Mouse (Mus musculus) heart, adult 8-10 months (tissue): ENCODE measurements around the gene Zfhx2. TPM values are rescaled to one million over a fixed set of nuclear protein-coding genes. Genes with fewer than 3 reads are reported as not detected.
A peak's percentile ranks its signal among the peaks of the same experiment; 100 is the strongest.

Experiments
- DNase-seq: peaks from one replicate; pipeline ENCODE4 v3.0.0; 2022; ENCODE audit warnings: low spot score
- total RNA-seq, 4 experiments: library from RNA; stranded (reverse); gene quantifications; 2 replicates each; pipeline ENCODE4 v1.2.4; 2022

The Zfhx2 gene
- total RNA-seq, 4 experiments from 2014 or later, result 4.8 to 5.6 (median 4.9) TPM

DNA sequence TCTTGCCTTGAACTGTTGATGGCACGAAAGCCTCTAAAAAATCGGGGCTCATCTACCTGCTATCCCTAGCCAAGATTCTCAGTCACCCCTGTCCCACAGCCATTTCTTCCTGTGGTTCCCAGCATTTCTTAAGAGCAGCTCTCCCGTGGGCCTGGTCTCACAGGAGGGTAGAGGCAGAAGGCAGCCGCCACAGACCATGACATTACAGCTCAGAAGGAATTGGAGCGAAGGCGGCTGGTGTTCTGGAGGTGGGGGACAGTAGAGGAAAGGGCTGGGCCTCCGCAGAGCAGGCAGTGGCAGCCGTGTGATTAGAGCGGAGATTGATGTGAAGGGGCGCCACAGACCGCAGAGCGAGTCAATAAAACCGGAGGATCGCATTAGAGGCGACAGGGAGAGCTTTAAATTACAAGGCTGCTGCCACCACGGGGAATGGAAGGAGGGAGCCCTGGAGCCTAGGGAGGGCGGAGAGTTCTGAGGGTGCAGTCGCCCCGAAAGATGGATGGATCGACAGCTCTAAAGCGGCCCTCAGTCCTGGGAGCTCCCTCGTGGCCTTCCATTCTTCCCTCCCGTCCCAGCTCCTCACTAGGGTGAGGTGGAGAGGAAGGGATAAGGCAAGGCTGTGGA lies 13.6 kb downstream of the Zfhx2 start:
- no peak for DNase-seq

DNA sequence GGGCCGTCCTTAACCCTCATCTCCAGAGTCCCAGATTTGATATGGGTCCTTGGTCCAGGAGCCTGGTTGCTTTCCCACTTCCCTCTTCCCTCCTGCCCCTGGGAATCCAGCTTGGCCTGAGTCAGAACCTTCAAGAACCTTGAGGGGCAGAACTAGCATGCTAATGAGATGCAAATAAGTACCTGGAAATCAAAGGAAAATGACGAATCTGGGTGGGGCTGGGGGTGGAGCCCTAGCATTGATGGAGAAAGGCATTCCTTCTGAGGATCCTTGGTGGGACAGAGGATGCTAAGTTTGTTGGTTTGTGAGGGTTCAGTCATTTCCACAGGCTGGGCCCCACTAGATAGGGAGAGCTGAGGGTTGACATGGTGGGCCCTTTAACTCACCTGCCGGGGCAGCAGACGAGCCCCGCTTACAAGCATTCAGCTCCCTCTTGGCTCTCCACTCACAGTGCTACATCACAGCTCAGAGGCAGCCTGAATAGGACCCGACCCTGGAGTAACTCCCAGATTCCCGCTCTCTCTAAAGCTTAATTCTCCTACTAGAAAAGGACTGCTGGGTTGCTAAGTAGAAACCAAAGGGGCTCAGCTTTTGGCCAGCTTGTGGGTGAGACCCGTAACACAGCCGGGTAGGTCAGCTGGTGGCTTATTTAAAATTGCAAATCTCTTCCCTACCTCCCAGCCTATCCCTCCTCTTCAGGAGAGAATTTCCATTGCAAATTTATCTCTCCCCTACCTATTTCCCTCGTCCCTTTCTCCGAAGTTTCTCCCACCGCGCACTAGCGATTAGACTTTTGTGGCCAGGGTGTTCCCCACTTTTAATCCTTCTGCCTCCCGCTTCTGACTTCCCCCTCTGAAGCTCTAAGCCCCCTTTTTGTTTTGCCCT lies 14.4 kb downstream of the Zfhx2 start:
- DNase-seq, result no peak

DNA sequence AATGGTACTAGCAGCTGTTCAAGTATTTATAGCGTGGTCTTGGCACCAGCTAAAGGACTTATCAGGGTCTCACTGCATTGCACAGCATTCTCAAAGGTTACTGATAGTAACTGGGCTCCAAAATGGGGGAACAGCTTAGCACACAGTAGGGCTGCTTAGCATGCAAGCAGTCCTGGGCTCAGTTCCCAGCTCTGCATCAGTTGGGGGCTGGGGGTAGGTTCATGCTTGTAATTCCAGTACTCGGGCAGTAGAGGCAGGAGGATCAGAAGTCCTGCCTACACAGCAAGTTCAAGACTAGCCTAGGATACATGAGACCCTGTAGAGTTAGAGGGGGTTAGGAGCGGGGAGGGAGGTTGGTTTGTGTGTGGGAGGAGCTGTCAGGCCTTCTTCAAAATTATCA lies 15.2 kb downstream of the Zfhx2 start:
- DNase-seq, result no peak

DNA sequence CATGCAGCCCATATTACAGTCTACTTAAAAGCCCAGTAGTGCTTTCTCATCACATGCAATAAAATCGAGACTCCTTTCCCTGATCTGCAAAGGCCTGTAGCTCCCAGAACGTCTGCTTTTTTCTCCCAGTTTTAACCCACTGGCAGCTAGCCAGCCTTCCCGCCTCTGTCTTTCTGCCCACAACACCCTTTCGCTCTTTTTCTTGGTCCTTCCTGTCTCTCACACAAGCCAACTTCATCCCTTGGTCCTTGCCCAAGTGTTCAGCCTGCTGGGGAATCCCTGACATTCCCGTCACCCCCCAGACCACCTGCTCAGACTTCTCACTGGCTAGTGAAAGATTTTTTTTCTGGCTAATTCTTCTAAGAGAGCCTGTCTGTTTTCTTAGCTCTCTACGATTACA lies 15.9 kb downstream of the Zfhx2 start:
- no peak for DNase-seq

DNA sequence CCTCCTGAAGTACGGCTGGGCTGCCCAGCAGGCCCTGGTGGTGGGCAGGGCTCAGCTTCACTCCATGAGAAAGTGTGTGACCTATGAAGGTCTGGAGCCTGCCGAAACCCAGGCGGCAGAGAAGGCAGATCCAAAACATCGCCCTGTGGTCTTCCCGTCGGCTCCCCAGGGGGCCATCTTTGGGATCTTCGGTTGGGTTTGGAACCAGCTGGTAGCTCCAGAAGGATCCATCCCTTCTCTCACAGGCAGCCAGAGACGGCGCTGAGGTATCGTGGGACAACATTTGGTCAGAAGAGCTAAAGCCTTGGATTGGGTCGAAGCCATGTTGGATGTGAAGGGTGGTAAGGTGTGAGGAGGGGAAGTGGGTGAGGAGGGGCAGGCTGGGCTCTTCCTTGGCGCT lies 17.7 kb downstream of the Zfhx2 start:
- DNase-seq, result no peak

DNA sequence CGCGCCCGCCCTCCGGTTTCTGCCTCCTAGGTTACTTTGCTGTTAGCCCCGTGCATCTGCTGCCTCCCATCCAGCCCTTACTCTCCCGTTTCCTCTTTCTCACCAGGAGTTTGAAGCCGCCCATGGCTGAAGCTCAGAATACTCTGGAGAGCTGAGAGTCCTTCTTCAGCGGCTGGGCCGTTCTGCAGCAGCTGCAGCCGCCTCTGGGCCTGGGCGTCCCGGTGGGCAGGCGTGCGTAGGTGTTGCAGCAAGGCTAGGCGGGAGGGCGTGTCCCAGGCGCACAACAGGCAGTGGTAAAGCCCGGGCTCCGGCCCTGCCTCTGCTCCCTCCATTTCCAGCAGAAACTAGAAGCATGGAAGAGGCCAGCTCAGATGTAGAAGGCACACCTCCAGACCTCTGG lies 20.4 kb downstream of the Zfhx2 start:
- no peak for DNase-seq

DNA sequence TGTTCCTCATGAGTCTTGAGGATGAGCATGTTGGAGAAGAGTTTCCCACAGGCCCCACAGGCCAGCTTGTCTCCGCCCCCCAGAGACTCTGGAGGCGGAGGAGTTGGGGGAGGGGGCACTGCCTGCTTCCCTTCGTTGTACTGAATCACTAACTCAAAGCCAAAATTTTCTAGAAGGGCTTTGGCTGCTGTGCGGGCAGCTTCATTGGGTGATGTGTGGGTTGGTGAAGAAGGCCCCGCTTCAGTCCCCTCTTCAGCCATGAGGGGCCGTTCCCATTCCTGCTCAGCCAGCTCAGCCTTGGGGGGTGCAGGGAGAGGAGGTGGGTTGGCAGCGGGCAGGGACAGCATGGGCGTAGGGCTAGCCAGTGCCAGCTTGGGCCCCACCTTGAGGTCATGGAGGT lies 26.1 kb downstream of the Zfhx2 start:
- DNase-seq, result no peak

DNA sequence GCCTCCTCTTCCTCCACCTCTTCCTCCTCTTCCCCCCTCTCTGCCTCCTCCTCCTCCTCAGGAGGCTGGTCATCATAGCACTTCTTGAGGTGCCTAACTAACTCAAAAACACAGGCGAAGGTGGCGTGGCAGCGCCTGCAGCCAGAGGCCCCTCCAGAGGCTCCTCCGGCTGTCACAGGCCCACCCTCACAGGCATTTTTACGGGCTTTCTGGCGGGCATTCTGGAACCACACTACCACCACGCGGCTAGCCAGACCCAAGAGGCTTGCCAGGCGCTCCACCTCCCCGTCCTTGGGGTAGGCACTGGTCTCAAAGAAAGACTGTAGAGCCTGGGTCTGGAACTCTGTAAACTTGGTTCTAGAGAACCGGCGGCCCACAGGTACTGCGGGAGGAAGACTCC lies 26.7 kb downstream of the Zfhx2 start:
- no peak for DNase-seq

DNA sequence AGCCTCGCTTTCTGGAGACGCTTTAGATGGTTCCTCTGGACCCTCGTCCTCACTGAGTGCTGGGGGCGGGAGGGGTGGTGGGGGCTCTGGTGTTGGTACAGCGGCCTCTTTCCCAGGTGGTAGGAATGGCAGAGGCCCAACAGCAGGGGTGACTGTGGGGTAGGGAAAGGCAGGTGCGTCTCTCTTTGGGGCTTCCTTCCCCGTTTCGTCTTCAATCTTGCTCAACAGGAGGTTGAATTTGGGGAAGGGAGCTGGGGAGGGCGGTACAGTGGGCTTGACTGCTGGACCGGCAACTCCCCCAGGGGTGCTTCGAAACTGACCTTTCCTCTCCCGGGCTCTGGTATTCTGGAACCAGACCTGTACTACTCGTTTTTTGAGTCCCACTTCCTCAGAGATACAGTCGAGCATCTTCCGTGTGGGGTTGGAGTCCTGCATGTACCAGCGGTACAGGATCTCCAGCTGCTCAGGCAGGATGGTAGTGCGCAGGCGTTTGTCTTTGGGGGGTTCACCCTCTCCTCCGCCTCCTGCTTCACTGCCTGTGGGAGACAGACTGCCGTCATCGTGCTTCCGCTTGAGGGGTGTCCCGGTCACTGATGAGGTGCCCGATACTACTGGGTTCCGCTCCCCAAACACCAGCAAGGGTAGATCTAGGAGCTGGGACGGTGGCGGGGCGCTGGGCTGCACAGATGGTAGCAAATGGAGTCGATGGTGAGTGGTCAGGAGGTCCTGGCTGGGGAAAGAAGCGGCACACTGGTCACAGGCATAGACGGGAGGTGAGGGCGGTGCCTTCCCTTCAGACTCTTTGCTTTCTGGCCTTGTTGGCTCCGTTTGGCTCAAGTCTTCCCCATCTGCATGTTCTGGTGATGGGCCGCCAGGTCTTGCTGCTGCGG lies 27.4 kb downstream of the Zfhx2 start:
- DNase-seq, result no peak

DNA sequence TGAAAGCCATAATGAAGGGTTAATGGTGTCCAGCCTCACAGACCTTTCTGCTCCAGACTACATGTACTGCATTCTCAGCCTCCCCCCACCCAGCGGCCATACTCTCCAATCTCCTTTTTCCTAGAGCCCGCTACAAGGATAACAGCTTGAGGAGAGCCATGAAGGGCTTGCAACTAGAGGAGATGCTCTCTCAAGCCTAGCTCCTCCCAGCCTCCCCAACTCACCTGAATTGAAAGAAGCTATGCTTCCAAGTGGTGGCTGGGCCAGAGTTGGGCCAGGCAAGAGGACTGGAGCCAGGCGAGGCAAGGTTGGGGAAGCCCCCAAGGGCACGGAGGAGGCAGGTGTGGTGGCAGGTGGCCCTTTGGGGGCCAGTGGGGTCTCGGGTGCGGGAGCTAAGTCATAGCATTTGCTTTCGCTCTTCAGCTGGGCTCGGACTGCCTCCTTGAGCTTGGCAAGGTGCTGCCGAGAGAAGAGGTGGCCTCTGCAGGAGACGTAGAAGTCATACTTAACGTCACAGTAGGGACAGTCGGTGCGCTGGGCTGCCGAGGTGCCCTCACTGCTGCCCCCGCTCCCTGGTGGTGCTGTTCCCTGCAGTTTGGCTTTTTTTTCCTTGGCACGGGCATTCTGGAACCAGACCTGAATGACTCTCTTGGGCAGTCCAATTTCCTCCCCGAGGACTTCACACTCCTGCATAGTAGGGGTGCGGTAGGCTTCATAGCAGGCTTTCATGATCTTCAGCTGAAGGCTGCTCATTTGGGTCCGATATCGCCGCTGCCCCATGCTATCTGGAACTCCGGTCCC lies 28.3 kb downstream of the Zfhx2 start:
- DNase-seq, result no peak

DNA sequence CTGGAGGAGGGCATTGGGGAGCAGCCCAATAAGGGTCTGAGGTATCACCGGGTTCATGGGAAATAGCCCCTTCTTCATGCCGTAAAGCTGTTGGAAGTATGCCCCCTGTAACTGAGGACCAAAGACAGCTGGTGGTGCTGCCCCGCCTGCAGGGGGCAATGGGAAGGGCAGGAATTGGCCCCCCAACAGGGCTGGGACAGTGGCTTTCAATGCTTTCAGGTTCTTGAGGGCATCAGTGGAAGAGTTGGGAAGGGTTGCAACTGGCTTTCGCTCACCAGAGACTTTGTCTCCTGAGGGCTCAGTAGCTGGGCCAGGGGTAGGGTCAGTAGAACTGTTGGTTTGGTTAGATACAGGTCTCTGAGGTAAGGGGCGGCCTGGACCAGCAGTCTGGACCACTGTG lies 29.0 kb downstream of the Zfhx2 start:
- no peak for DNase-seq

DNA sequence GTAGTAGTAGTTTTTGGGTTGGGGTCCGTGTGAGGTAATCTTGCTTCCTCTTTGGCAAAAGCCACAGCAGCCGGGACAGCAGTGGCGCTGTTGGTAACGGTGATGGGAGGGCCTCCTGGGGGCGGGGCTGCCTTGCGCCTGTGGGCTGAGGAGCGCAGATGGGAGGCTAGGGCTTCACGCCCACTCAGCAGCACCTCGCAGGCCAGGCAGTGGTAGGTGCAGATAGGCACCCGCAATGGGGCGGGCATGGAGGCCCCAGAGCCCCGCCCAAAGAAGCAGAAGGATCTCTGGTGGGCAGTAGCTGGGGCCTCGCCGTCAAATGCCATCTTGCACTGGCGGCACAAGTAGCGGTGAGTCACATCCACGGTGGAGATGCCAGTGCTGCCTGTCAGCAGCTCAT lies 29.5 kb downstream of the Zfhx2 start:
- no peak for DNase-seq

DNA sequence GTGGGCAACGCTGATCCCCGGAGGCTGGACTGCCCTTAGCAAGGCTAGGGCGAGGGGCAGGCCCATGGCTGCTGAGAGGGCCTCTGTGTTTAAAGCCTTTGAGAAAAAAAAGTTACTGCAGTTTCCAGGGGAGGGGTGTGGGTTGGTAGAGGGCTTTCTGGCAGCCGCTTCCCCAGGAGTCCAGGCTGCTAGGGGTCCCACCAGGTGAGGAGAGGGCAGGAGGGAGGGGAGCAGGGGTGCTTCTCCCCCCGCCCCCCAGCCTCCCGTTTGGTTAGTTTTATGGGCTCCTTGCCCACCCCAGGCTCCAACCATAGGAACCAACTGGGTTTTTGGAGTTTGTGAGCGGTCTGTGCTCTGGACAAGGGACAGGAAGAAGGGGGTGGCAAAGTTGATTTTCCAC lies 30.3 kb downstream of the Zfhx2 start:
- DNase-seq, result no peak

DNA sequence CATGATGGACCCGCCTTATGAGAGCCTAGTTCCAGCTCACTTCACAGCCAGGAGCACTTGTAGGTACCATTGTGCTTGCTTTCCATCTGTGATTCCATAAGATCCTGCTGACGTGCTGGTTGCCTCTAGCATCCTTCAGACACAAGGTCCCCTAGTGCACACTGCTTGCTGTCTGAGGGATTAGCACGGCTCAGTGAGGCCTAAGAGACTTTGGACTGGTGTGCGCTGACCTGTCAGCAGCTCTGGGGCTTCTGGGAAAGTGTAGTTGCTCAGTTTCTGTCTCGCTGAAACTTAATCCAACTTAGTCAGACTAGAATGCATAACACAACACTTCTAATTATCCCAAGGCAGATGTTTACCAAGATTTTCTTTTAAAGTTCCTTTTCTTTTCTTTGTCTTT lies 32.2 kb downstream of the Zfhx2 start:
- no peak for DNase-seq

DNA sequence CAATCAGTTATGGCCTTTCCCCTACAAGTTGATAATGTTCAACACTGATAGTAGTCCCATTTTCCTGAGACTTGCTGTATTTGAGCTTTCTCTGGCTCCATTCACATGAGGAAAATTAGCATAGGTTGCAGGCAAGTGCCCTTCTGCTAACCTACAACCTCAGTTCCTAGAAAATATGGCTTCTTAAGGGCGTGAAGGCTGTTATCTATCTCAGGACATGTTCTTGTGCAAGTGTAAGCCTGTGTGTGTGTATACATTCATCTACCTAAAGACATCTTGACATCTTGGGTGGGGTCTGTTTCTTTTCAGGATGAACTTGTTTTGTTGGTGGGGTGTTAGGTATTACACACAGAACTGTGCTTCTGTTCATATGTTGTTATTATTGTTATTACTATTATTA lies 33.1 kb downstream of the Zfhx2 start:
- DNase-seq, result no peak

DNA sequence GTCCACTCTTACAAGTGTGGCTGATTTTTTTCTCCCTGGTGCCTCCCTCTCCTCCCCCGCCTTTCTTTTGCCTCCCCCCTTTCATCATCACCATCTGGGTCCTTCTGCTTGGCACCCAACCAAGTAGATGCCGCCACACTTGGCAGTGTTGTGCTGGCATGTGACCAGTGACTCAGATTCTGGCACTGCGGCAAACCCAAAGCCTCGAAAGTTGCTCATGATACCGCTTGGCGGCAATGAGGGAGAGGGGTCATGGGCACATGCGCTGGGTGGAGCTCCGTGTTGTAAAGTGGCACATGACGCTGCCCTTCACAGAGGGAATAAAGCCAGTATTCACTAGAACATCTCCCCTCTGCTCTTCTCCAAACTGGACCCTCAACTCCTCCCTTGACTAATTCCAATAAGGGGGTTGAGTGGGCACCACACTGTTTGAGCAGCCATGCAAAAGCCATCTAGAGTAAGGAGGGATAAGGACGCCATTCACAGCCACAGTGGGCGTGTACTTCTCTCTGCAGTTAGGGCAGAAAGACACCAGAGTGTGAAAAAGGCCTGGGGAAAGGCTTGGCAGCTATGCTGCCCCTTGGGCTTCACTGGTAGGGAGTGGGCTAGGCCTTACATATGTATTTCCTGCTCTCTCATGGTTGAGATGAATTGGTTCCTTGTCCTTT lies 36.8 kb downstream of the Zfhx2 start:
- peak; percentile 16 for DNase-seq

DNA sequence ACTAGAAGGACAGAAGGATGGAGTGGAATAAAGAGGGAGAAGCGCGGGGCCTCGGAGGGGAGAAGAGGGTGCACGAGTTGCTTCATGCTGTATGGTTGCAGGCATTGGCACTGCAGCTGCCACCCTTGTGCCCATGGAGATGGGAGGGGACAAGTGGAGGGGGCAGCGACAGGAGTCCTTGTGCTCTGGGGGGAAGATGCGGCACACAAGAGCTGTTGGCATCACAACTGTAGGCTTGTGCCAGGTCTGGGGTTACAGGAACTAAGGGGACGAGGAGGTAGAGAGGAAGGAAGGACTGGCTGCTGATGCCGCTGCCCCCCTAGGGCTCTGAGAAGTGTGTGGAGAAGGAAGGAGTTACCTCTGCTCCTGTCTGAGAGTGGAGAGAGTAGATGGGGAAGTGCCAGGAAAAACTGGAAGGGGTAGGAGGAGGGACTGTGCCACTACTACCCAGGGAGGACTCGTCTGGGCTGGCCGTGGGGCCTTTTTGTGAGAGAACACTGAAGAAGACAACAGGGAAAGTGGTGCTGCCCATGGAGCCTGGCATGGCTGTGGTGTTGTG lies 37.9 kb downstream of the Zfhx2 start:
- no peak for DNase-seq

DNA sequence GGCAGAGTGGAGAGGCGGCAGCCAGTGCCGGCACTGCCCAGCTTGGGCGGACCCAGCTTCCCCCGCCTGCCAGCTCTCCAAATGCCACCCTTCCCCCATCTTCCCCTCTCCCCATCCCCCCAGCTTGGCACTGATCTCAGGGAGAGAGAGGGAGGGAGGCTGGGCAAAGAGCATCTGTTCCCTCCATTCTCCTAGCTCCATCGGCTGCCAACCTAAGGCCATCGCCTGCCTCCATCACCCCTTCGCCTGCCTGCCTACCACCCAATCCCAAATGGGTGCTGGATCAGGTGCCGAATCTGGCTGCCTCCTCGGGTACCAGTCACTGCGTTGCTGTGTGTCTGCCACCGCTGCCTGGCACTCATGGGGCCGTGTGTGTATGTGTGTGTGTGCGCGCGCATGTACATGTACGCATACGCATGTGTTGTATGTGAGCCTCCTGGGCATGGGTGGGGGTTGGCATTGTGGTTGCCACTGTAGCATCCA lies 38.4 kb downstream of the Zfhx2 start:
- no peak for DNase-seq

DNA sequence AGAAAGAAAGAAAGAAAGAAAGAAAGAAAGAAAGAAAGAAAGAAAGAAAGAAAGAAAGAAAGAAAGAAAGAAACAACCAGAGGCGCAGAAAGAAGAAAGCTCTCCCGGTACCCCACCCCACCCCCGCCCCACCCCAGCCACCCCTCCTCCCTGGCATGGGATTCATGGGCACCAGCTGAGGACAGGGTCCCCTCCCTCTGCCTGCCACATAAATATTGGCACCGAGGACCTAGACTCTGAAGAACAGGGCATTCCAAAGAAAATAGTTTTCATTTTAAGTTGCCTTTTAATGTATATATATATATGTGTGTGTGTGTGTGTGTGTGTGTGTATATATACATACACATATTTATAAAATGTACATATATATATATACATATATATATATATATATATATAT lies 39.1 kb downstream of the Zfhx2 start:
- no peak for DNase-seq

DNA sequence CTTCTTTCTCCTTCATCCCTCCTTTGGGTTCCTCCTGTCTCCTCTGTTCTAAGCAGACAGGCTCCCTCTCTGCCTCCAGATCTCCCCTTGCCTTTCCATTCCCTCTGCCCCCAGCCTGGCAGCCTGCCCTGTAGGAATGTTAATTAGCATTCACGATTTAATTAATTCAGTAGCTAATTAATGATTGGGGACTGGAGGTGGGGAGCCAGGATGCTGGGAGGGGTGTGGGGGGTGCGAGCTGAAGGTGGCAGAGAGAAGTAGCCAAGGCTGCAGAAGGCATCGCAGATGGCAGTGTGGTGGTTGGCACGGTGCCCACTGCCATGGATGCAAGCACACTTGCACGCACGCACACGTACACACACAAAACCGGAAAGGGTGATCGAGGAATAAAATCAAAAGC lies 39.6 kb downstream of the Zfhx2 start:
- no peak for DNase-seq
